Mouse (Mus musculus): ENCODE data around the gene Frmpd3. TPM values are rescaled to one million over a fixed set of nuclear protein-coding genes. Genes with fewer than 3 reads are reported as not detected.
"Not testable (repeated sequence)": the region's sequence is repeated elsewhere in the genome, so short reads cannot be mapped to it uniquely, and the experiment has no call there.

Frmpd3 gene
- total RNA-seq (2017): not detected in 2 replicates

- ATAC-seq (ENCODE audit: extremely low read depth, insufficient number of reproducible peaks, low FRiP score, poor library complexity, severe bottlenecking): no peak
Measured at GRCm38 (mm10) chrX:140341656-140342392, at the start of gene Frmpd3. TSS of gene Frmpd3 (plus strand) at chrX:140342263.

GRCm38 (mm10) chrX:140303731-140304130, 38.3 kb upstream of the Frmpd3 start:
- no peak for ATAC-seq (ENCODE audit: extremely low read depth, insufficient number of reproducible peaks, low FRiP score, poor library complexity, severe bottlenecking)

GRCm38 (mm10) chrX:140305652-140306051, 36.4 kb upstream of the Frmpd3 start:
- ATAC-seq (ENCODE audit: extremely low read depth, insufficient number of reproducible peaks, low FRiP score, poor library complexity, severe bottlenecking): no peak

GRCm38 (mm10) chrX:140317931-140318330, 24.1 kb upstream of the Frmpd3 start:
- no peak for ATAC-seq (ENCODE audit: extremely low read depth, insufficient number of reproducible peaks, low FRiP score, poor library complexity, severe bottlenecking)

- no peak for ATAC-seq (ENCODE audit: extremely low read depth, insufficient number of reproducible peaks, low FRiP score, poor library complexity, severe bottlenecking)
Measured at GRCm38 (mm10) chrX:140319131-140319530, 22.9 kb upstream of the Frmpd3 start.

- ATAC-seq (ENCODE audit: extremely low read depth, insufficient number of reproducible peaks, low FRiP score, poor library complexity, severe bottlenecking): not testable (repeated sequence)
Measured at GRCm38 (mm10) chrX:140320671-140321070, 21.4 kb upstream of the Frmpd3 start.

- no peak for ATAC-seq (ENCODE audit: extremely low read depth, insufficient number of reproducible peaks, low FRiP score, poor library complexity, severe bottlenecking)
Measured at GRCm38 (mm10) chrX:140342393-140343163, 515 bp downstream of the Frmpd3 start.

GRCm38 (mm10) chrX:140375628-140376027, 33.6 kb downstream of the Frmpd3 start:
- no peak for ATAC-seq (ENCODE audit: extremely low read depth, insufficient number of reproducible peaks, low FRiP score, poor library complexity, severe bottlenecking)

GRCm38 (mm10) chrX:140399986-140400385, 57.9 kb downstream of the Frmpd3 start:
- no peak for ATAC-seq (ENCODE audit: extremely low read depth, insufficient number of reproducible peaks, low FRiP score, poor library complexity, severe bottlenecking)

GRCm38 (mm10) chrX:140402904-140403303, 60.8 kb downstream of the Frmpd3 start:
- no peak for ATAC-seq (ENCODE audit: extremely low read depth, insufficient number of reproducible peaks, low FRiP score, poor library complexity, severe bottlenecking)

GRCm38 (mm10) chrX:140406079-140406478, 64.0 kb downstream of the Frmpd3 start:
- no peak for ATAC-seq (ENCODE audit: extremely low read depth, insufficient number of reproducible peaks, low FRiP score, poor library complexity, severe bottlenecking)

GRCm38 (mm10) chrX:140406501-140406900, 64.4 kb downstream of the Frmpd3 start:
- no peak for ATAC-seq (ENCODE audit: extremely low read depth, insufficient number of reproducible peaks, low FRiP score, poor library complexity, severe bottlenecking)

GRCm38 (mm10) chrX:140407593-140407992, 65.5 kb downstream of the Frmpd3 start:
- no peak for ATAC-seq (ENCODE audit: extremely low read depth, insufficient number of reproducible peaks, low FRiP score, poor library complexity, severe bottlenecking)

- no peak for ATAC-seq (ENCODE audit: extremely low read depth, insufficient number of reproducible peaks, low FRiP score, poor library complexity, severe bottlenecking)
Measured at GRCm38 (mm10) chrX:140418467-140418866, 76.4 kb downstream of the Frmpd3 start.

GRCm38 (mm10) chrX:140427124-140427523, 85.1 kb downstream of the Frmpd3 start:
- no peak for ATAC-seq (ENCODE audit: extremely low read depth, insufficient number of reproducible peaks, low FRiP score, poor library complexity, severe bottlenecking)

GRCm38 (mm10) chrX:140428252-140428651, 86.2 kb downstream of the Frmpd3 start:
- no peak for ATAC-seq (ENCODE audit: extremely low read depth, insufficient number of reproducible peaks, low FRiP score, poor library complexity, severe bottlenecking)

GRCm38 (mm10) chrX:140429985-140430384, 87.9 kb downstream of the Frmpd3 start:
- no peak for ATAC-seq (ENCODE audit: extremely low read depth, insufficient number of reproducible peaks, low FRiP score, poor library complexity, severe bottlenecking)

GRCm38 (mm10) chrX:140430506-140430905, 88.4 kb downstream of the Frmpd3 start:
- ATAC-seq (ENCODE audit: extremely low read depth, insufficient number of reproducible peaks, low FRiP score, poor library complexity, severe bottlenecking): no peak

GRCm38 (mm10) chrX:140431981-140432380, 89.9 kb downstream of the Frmpd3 start:
- no peak for ATAC-seq (ENCODE audit: extremely low read depth, insufficient number of reproducible peaks, low FRiP score, poor library complexity, severe bottlenecking)

GRCm38 (mm10) chrX:140432786-140433185, 90.7 kb downstream of the Frmpd3 start:
- ATAC-seq (ENCODE audit: extremely low read depth, insufficient number of reproducible peaks, low FRiP score, poor library complexity, severe bottlenecking): no peak

Data from neutrophil, adult 5-6 weeks (primary cell).